In genomic region chr4:81059356-81059755, GRCm38 (mm10) we compare ENCODE assay signal across 13 mouse cellular contexts.
DNase-seq lines count a peak whose midpoint lies in the region; ATAC-seq and TF ChIP-seq lines count a peak whose summit lies in the region.
"Had no signal": no experiment of that assay in that cellular context is flagged by ENCODE, and none has a peak within 500 bp of the region (broad histone marks: within the 10 kb centered on the region; RNA-seq: fewer than 3 reads in every experiment).

No protein-coding gene starts in this region.

- ATAC-seq in lung, postnatal 0 days = no peak
- ATAC-seq in heart, embryonic 12.5 days (ENCODE audit: insufficient number of reproducible peaks, low FRiP score) = no peak; the same call in 1 of the 2 replicates
- ATAC-seq in midbrain, embryonic 15.5 days (replicated peaks) = no peak

- TF ChIP-seq CTCF in lung, postnatal 0 days (IDR thresholded peaks at IDR 0.05) = no peak

- H3K9me3 ChIP-seq in heart, embryonic 10.5 days = no peaks in the 10 kb centered on the region
- no peaks in the 10 kb centered on the region for H3K9me3 ChIP-seq in lung, postnatal 0 days (ENCODE audit: low read length)
- H3K9me3 ChIP-seq in heart, embryonic 12.5 days (replicated peaks) = no peaks in the 10 kb centered on the region
- H3K9me3 ChIP-seq in midbrain, embryonic 15.5 days = no peaks in the 10 kb centered on the region
- H3K9me3 ChIP-seq: hindbrain, embryonic 15.5 days had no signal

- H3K4me2 ChIP-seq in lung, postnatal 0 days (replicated peaks; ENCODE audit: low read depth, low read length) = no peak overlapping the region
- H3K4me2 ChIP-seq in heart, embryonic 12.5 days = no peak overlapping the region
- H3K4me2 ChIP-seq in midbrain, embryonic 15.5 days = no peak overlapping the region
- H3K4me2 ChIP-seq: hindbrain, embryonic 15.5 days had no signal

- DNase-seq in heart, adult 18-20 months = peak; percentile 18 to 45
- no peak for DNase-seq in heart, embryonic 10.5 days (ENCODE audit: low spot score)
- DNase-seq in lung, postnatal 0 days (ENCODE audit: low spot score) = peak; percentile 6
- DNase-seq in lung, postnatal 36 days = no peak
- DNase-seq in skeletal muscle tissue, adult 2 months (ENCODE audit: low read depth, low spot score) = peak; percentile 18
- DNase-seq in adrenal gland, postnatal 25 days = no peak
- DNase-seq: cerebellum, adult 9-10 months; retina, postnatal 1 day; thymus, postnatal 36 days had no signal

- no peak overlapping the region for H3K27ac ChIP-seq in heart, embryonic 10.5 days
- no peak overlapping the region for H3K27ac ChIP-seq in lung, postnatal 0 days (ENCODE audit: low read length)
- H3K27ac ChIP-seq in heart, embryonic 12.5 days (ENCODE audit: poor library complexity, severe bottlenecking) = peak overlapping the region; percentile 11; the same call in 1 of the 2 replicates
- H3K27ac ChIP-seq in midbrain, embryonic 15.5 days = no peak overlapping the region
- H3K27ac ChIP-seq: hindbrain, embryonic 15.5 days; liver, embryonic 14.5 days had no signal

- 0 out of 2 replicates have a peak, but pooled peaks cover 3% of the 10 kb centered on the region for H3K4me1 ChIP-seq in heart, embryonic 10.5 days
- H3K4me1 ChIP-seq in lung, postnatal 0 days (ENCODE audit: insufficient read depth, low read depth, low read length) = no peaks in the 10 kb centered on the region
- peaks cover 8% of the 10 kb centered on the region; the same call in 1 of the 2 replicates for H3K4me1 ChIP-seq in heart, embryonic 12.5 days (replicated peaks)
- H3K4me1 ChIP-seq in midbrain, embryonic 15.5 days = no peaks in the 10 kb centered on the region
- H3K4me1 ChIP-seq: hindbrain, embryonic 15.5 days had no signal

- no peak overlapping the region for H3K4me3 ChIP-seq in heart, embryonic 10.5 days
- no peak overlapping the region for H3K4me3 ChIP-seq in lung, postnatal 0 days (ENCODE audit: low read depth, low read length)
- H3K4me3 ChIP-seq in heart, embryonic 12.5 days = no peak overlapping the region
- no peak overlapping the region for H3K4me3 ChIP-seq in midbrain, embryonic 15.5 days
- H3K4me3 ChIP-seq: hindbrain, embryonic 15.5 days had no signal

- H3K9ac ChIP-seq in lung, postnatal 0 days (replicated peaks; ENCODE audit: low read depth) = no peak overlapping the region
- H3K9ac ChIP-seq in heart, embryonic 12.5 days = no peak overlapping the region
- H3K9ac ChIP-seq in midbrain, embryonic 15.5 days = no peak overlapping the region
- H3K9ac ChIP-seq: hindbrain, embryonic 15.5 days; liver, embryonic 14.5 days had no signal

- no peaks in the 10 kb centered on the region for H3K27me3 ChIP-seq in heart, embryonic 10.5 days (ENCODE audit: insufficient read depth, poor library complexity, severe bottlenecking)
- no peaks in the 10 kb centered on the region for H3K27me3 ChIP-seq in lung, postnatal 0 days (replicated peaks; ENCODE audit: insufficient read depth, low read length)
- no peaks in the 10 kb centered on the region for H3K27me3 ChIP-seq in heart, embryonic 12.5 days (replicated peaks)
- H3K27me3 ChIP-seq in midbrain, embryonic 15.5 days (replicated peaks) = no peaks in the 10 kb centered on the region
- H3K27me3 ChIP-seq: hindbrain, embryonic 15.5 days had no signal

- WGBS in heart, embryonic 10.5 days = 71% methylated on average over 3 of the region's 3 CpGs
- 68% methylated on average over 3 of the region's 3 CpGs for WGBS in lung, postnatal 0 days
- WGBS in heart, embryonic 12.5 days = 65% methylated on average over 3 of the region's 3 CpGs
- 78% methylated on average over 3 of the region's 3 CpGs for WGBS in midbrain, embryonic 15.5 days

- no peak for TF ChIP-seq EP300 in lung, postnatal 0 days (IDR thresholded peaks at IDR 0.05)

- H3K36me3 ChIP-seq in heart, embryonic 10.5 days = no peaks in the 10 kb centered on the region
- no peaks in the 10 kb centered on the region for H3K36me3 ChIP-seq in lung, postnatal 0 days (ENCODE audit: insufficient read depth, low read length)
- no peaks in the 10 kb centered on the region for H3K36me3 ChIP-seq in heart, embryonic 12.5 days
- no peaks in the 10 kb centered on the region for H3K36me3 ChIP-seq in midbrain, embryonic 15.5 days (replicated peaks)
- H3K36me3 ChIP-seq: hindbrain, embryonic 15.5 days had no signal

Comparison
In these comparisons a context has a peak if more than half of its experiments do, and no peak if none do; other contexts are left out.
1. DNase-seq: peak in heart, adult 18-20 months (2 of 2), lung, postnatal 0 days (single experiment) and skeletal muscle tissue, adult 2 months (single experiment); none in heart, embryonic 10.5 days (single experiment), lung, postnatal 36 days (single experiment) and adrenal gland, postnatal 25 days (single experiment).